Mouse (Mus musculus): ENCODE measurements around the gene Ap1g2. TPM values are rescaled to one million over a fixed set of nuclear protein-coding genes. Genes with fewer than 3 reads are reported as not detected.

Gene Ap1g2
- polyA plus RNA-seq, 1 experiment from 2014 or later = 29.1 TPM

DNA sequence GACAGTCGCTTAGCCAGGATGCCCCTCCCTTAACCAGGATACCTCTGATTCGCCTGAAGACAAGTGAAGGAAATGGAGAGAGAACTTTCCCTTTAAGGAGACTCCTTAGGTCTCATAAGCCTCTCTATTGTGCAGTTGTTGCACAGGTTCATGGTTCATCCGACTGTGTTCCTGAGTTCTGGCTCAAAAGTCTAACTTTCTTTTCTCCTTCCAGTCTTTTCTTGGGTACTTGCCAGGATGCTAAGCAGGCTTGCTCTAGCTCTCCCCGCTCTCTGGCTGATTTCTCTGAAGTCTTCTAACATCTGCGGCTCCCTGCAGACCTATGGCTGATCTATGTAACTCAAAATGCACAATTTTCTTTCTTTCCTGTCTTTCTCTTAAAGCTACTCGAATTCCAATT lies 22.9 kb downstream of the Ap1g2 start:
- Histone ChIP-seq H3K4me3 (replicated peaks) (no peak overlapping the region), H3K36me3 (no peaks in the 10 kb centered on the region), H3K9ac (no peak overlapping the region), H3K27ac (replicated peaks) (no peak overlapping the region), H3K4me1 (peaks cover 13% of the 10 kb centered on the region), H3K9me3 (replicated peaks) (no peaks in the 10 kb centered on the region), H3K4me2 (replicated peaks) (no peak overlapping the region), H3K27me3 (no peaks in the 10 kb centered on the region)
- no peak for ATAC-seq (ENCODE audit: insufficient number of reproducible peaks, low FRiP score, low TSS enrichment, low read depth)
- WGBS = 44% methylated on average over 6 of the region's 6 CpGs

- no peak overlapping the region for H3K4me3 ChIP-seq (replicated peaks)
- H3K4me1 ChIP-seq = peaks cover 27% of the 10 kb centered on the region
- H3K9ac ChIP-seq = no peak overlapping the region
- H3K27ac ChIP-seq (replicated peaks) = no peak overlapping the region
- no peaks in the 10 kb centered on the region for H3K9me3 ChIP-seq (replicated peaks)
- 0 out of 2 replicates have a peak, but pooled peaks cover 2% of the 10 kb centered on the region for H3K27me3 ChIP-seq
- no peak overlapping the region for H3K4me2 ChIP-seq (replicated peaks)
- H3K36me3 ChIP-seq = no peaks in the 10 kb centered on the region
- ATAC-seq (ENCODE audit: insufficient number of reproducible peaks, low FRiP score, low TSS enrichment, low read depth) = no peak
- WGBS = 47% methylated on average over 5 of the region's 5 CpGs
These were observed 25.3 kb downstream of the Ap1g2 start for GRCm38 (mm10) chr14:55081105-55081504.

DNA sequence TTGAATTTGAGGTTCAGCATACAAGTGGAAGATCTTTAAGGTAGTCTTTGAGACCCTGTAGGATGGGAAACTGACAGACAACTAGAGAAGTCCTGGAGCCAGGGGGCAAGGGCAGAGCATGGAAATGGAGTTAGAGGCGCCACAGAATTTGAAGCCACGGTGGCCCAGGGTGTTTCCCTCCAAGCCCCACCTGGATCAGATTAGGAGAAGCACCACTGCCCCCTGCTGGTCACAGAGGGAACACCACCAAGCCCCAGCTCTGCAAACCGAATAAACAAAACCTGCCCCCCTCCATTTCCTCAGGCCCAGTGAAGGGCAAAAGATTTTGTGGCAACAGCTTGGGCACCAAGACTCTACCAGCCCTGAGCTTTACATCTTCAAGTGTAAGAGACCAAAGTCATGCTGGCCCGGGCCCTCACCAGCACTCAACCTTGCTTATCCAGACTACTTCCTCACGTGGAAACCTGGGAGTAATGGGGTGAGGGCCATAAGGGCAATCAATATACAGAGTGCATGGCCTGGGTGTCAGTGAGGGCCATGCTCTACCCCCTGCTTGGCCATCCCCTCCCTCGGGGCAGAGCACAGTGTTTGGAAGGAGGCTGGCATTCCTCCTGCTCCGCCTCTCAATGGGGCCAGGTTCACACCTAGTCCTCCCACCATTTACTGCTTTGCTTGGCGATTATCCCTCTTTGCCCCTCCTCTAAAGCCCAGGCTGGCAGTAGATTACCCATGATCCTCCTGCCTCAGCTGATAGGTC lies 27.0 kb downstream of the Ap1g2 start:
- Histone ChIP-seq H3K27ac (replicated peaks) (peak overlapping the region; percentile 31; the same call in 1 of the 2 replicates), H3K4me1 (peaks cover 30% of the 10 kb centered on the region), H3K36me3 (no peaks in the 10 kb centered on the region), H3K9me3 (replicated peaks) (no peaks in the 10 kb centered on the region), H3K4me3 (replicated peaks) (no peak overlapping the region), H3K27me3 (0 out of 2 replicates have a peak, but pooled peaks cover 2% of the 10 kb centered on the region), H3K4me2 (replicated peaks) (peak overlapping the region; percentile 42), H3K9ac (no peak overlapping the region)
- WGBS = 22% methylated on average over 8 of the region's 8 CpGs
- peak; percentile 5; the same call in 1 of the 2 replicates for ATAC-seq (ENCODE audit: insufficient number of reproducible peaks, low FRiP score, low TSS enrichment, low read depth)

- Histone ChIP-seq H3K27me3 (0 out of 2 replicates have a peak, but pooled peaks cover 2% of the 10 kb centered on the region), H3K4me2 (replicated peaks) (peak overlapping the region; percentile 42), H3K9ac (no peak overlapping the region), H3K4me1 (peaks cover 30% of the 10 kb centered on the region), H3K9me3 (replicated peaks) (no peaks in the 10 kb centered on the region), H3K4me3 (replicated peaks) (0 out of 2 replicates have a peak overlapping the region, but pooled peaks have one; percentile 8), H3K27ac (replicated peaks) (peak overlapping the region; percentile 31), H3K36me3 (no peaks in the 10 kb centered on the region)
- peak; percentile 59 for ATAC-seq (ENCODE audit: insufficient number of reproducible peaks, low FRiP score, low TSS enrichment, low read depth)
- 12% methylated on average over 23 of the region's 23 CpGs for WGBS
These were observed 27.9 kb downstream of the Ap1g2 start for GRCm38 (mm10) chr14:55078366-55078989.

DNA sequence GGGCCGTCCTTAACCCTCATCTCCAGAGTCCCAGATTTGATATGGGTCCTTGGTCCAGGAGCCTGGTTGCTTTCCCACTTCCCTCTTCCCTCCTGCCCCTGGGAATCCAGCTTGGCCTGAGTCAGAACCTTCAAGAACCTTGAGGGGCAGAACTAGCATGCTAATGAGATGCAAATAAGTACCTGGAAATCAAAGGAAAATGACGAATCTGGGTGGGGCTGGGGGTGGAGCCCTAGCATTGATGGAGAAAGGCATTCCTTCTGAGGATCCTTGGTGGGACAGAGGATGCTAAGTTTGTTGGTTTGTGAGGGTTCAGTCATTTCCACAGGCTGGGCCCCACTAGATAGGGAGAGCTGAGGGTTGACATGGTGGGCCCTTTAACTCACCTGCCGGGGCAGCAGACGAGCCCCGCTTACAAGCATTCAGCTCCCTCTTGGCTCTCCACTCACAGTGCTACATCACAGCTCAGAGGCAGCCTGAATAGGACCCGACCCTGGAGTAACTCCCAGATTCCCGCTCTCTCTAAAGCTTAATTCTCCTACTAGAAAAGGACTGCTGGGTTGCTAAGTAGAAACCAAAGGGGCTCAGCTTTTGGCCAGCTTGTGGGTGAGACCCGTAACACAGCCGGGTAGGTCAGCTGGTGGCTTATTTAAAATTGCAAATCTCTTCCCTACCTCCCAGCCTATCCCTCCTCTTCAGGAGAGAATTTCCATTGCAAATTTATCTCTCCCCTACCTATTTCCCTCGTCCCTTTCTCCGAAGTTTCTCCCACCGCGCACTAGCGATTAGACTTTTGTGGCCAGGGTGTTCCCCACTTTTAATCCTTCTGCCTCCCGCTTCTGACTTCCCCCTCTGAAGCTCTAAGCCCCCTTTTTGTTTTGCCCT lies 28.7 kb downstream of the Ap1g2 start:
- Histone ChIP-seq H3K4me2 (replicated peaks) (no peak overlapping the region; the same call in 1 of the 2 replicates), H3K27ac (replicated peaks) (0 out of 2 replicates have a peak overlapping the region, but pooled peaks have one; percentile 31), H3K9ac (no peak overlapping the region), H3K4me1 (peaks cover 30% of the 10 kb centered on the region), H3K9me3 (replicated peaks) (no peaks in the 10 kb centered on the region), H3K4me3 (replicated peaks) (no peak overlapping the region), H3K36me3 (no peaks in the 10 kb centered on the region), H3K27me3 (0 out of 2 replicates have a peak, but pooled peaks cover 2% of the 10 kb centered on the region)
- no peak for ATAC-seq (ENCODE audit: insufficient number of reproducible peaks, low FRiP score, low TSS enrichment, low read depth)
- 40% methylated on average over 15 of the region's 15 CpGs for WGBS

DNA sequence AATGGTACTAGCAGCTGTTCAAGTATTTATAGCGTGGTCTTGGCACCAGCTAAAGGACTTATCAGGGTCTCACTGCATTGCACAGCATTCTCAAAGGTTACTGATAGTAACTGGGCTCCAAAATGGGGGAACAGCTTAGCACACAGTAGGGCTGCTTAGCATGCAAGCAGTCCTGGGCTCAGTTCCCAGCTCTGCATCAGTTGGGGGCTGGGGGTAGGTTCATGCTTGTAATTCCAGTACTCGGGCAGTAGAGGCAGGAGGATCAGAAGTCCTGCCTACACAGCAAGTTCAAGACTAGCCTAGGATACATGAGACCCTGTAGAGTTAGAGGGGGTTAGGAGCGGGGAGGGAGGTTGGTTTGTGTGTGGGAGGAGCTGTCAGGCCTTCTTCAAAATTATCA lies 29.4 kb downstream of the Ap1g2 start:
- no peaks in the 10 kb centered on the region for H3K9me3 ChIP-seq (replicated peaks)
- H3K9ac ChIP-seq = no peak overlapping the region
- H3K27ac ChIP-seq (replicated peaks) = no peak overlapping the region
- H3K4me1 ChIP-seq = peaks cover 37% of the 10 kb centered on the region
- no peak overlapping the region for H3K4me2 ChIP-seq (replicated peaks)
- no peak overlapping the region for H3K4me3 ChIP-seq (replicated peaks)
- 0 out of 2 replicates have a peak, but pooled peaks cover 2% of the 10 kb centered on the region for H3K27me3 ChIP-seq
- WGBS = 59% methylated on average over 3 of the region's 3 CpGs
- H3K36me3 ChIP-seq = no peaks in the 10 kb centered on the region
- no peak for ATAC-seq (ENCODE audit: insufficient number of reproducible peaks, low FRiP score, low TSS enrichment, low read depth)

DNA sequence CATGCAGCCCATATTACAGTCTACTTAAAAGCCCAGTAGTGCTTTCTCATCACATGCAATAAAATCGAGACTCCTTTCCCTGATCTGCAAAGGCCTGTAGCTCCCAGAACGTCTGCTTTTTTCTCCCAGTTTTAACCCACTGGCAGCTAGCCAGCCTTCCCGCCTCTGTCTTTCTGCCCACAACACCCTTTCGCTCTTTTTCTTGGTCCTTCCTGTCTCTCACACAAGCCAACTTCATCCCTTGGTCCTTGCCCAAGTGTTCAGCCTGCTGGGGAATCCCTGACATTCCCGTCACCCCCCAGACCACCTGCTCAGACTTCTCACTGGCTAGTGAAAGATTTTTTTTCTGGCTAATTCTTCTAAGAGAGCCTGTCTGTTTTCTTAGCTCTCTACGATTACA lies 30.2 kb downstream of the Ap1g2 start:
- no peak for ATAC-seq (ENCODE audit: insufficient number of reproducible peaks, low FRiP score, low TSS enrichment, low read depth)
- no peak overlapping the region for H3K27ac ChIP-seq (replicated peaks)

GRCm38 (mm10) chr14:55074416-55074815 lies 32.0 kb downstream of the Ap1g2 start:
- H3K4me2 ChIP-seq (replicated peaks) = no peak overlapping the region
- no peaks in the 10 kb centered on the region for H3K9me3 ChIP-seq (replicated peaks)
- 0 out of 2 replicates have a peak, but pooled peaks cover 2% of the 10 kb centered on the region for H3K27me3 ChIP-seq
- no peaks in the 10 kb centered on the region for H3K36me3 ChIP-seq
- WGBS = 91% methylated on average over 12 of the region's 12 CpGs
- no peak overlapping the region for H3K4me3 ChIP-seq (replicated peaks)
- H3K4me1 ChIP-seq = peaks cover 39% of the 10 kb centered on the region
- ATAC-seq (ENCODE audit: insufficient number of reproducible peaks, low FRiP score, low TSS enrichment, low read depth) = no peak
- H3K27ac ChIP-seq (replicated peaks) = no peak overlapping the region
- H3K9ac ChIP-seq = no peak overlapping the region

More for the DNA sequence above, 30.2 kb downstream of the Ap1g2 start:
- Histone ChIP-seq H3K27me3 (0 out of 2 replicates have a peak, but pooled peaks cover 2% of the 10 kb centered on the region), H3K9ac (no peak overlapping the region), H3K9me3 (replicated peaks) (no peaks in the 10 kb centered on the region), H3K4me3 (replicated peaks) (no peak overlapping the region), H3K4me2 (replicated peaks) (no peak overlapping the region), H3K4me1 (peaks cover 43% of the 10 kb centered on the region), H3K36me3 (no peaks in the 10 kb centered on the region)
- WGBS = 46% methylated on average over 6 of the region's 6 CpGs

DNA sequence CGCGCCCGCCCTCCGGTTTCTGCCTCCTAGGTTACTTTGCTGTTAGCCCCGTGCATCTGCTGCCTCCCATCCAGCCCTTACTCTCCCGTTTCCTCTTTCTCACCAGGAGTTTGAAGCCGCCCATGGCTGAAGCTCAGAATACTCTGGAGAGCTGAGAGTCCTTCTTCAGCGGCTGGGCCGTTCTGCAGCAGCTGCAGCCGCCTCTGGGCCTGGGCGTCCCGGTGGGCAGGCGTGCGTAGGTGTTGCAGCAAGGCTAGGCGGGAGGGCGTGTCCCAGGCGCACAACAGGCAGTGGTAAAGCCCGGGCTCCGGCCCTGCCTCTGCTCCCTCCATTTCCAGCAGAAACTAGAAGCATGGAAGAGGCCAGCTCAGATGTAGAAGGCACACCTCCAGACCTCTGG lies 34.6 kb downstream of the Ap1g2 start:
- Histone ChIP-seq H3K4me2 (replicated peaks) (peak overlapping the region; percentile 31), H3K9ac (no peak overlapping the region), H3K9me3 (replicated peaks) (no peaks in the 10 kb centered on the region), H3K27ac (replicated peaks) (0 out of 2 replicates have a peak overlapping the region, but pooled peaks have one; percentile 3), H3K4me3 (replicated peaks) (peak overlapping the region; percentile 9), H3K4me1 (peaks cover 22% of the 10 kb centered on the region; the same call in 1 of the 2 replicates), H3K36me3 (peaks cover 7% of the 10 kb centered on the region; the same call in 1 of the 2 replicates), H3K27me3 (no peaks in the 10 kb centered on the region)
- WGBS = 28% methylated on average over 19 of the region's 19 CpGs
- 0 out of 2 replicates have a peak, but pooled peaks have one; percentile 17 for ATAC-seq (ENCODE audit: insufficient number of reproducible peaks, low FRiP score, low TSS enrichment, low read depth)

DNA sequence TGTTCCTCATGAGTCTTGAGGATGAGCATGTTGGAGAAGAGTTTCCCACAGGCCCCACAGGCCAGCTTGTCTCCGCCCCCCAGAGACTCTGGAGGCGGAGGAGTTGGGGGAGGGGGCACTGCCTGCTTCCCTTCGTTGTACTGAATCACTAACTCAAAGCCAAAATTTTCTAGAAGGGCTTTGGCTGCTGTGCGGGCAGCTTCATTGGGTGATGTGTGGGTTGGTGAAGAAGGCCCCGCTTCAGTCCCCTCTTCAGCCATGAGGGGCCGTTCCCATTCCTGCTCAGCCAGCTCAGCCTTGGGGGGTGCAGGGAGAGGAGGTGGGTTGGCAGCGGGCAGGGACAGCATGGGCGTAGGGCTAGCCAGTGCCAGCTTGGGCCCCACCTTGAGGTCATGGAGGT lies 40.4 kb downstream of the Ap1g2 start:
- Histone ChIP-seq H3K36me3 (peaks cover 25% of the 10 kb centered on the region), H3K4me3 (replicated peaks) (no peak overlapping the region), H3K4me1 (peaks cover 18% of the 10 kb centered on the region), H3K4me2 (replicated peaks) (no peak overlapping the region), H3K9ac (no peak overlapping the region), H3K27ac (replicated peaks) (no peak overlapping the region), H3K9me3 (replicated peaks) (no peaks in the 10 kb centered on the region), H3K27me3 (no peaks in the 10 kb centered on the region)
- 85% methylated on average over 8 of the region's 8 CpGs for WGBS
- no peak for ATAC-seq (ENCODE audit: insufficient number of reproducible peaks, low FRiP score, low TSS enrichment, low read depth)
